Mouse (Mus musculus): ENCODE measurements around the gene Tbc1d2.
"Not testable (repeated sequence)": the region's sequence is repeated elsewhere in the genome, so short reads cannot be mapped to it uniquely, and the experiment has no call there.

Tbc1d2 gene

DNA sequence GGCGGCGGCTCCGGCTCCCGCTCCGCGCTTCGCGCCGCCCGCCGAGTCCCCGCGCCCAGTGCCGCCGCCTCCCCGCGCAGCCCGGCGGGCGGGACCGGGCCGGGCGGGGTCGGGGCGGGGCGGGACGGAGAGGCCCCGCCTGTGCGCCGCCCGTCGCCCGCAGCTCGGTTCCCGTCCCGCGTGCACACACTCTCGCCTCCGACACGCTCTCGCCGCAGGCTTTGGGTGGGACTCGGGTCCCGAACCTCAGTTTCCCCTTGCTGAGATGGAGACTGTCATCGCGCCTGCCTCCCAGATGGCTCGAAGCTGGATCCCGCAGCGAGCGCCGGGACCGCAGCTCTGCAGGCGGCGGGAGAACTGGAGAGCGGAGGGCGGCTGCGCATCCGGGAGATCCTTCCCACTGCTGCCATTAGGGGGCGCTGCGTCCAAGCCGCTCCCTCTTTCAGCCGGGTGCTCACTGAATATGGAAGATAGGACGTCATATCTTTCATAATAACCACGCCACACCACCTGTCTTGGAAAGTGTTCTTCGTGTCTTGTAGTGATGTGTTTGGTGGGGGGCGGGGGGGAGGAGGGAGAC, 48.1 kb downstream of the Tbc1d2 start, which contains the start of gene Coro2a:
Gene Coro2a, minus strand, starts transcription at position 359 of the 580 bp plus-strand sequence.
- peak; percentile 75 to 84 for DNase-seq (ENCODE audit: low spot score in 2 of 2)

DNA sequence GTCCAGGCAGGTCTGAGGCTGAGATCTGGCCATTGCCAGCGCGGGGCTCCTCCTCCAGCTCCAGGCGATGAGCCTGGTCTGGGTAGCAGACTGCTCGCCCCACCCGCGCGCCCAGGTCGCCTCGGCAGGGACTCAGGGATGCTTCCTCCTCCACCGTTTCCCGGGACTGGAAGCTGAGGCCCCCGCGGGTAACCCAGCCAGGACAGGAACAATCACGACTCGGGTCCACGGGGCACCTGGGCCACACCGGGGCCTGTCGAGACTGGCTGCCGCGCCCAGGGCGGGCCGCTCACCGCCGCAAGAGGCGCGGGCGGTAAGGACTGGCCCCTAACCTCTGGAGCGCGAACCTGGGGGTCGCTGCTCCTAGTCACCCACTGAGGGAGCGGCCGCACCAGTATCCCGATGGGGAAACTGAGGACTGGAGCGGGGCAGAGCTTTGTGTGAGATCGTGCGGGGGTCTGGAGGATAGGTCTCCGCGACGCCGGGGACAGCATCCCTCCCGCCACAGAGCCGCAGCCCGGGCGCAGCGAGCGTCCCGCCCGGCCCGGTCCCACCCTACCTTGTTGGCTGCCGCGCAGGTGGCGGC, 48.7 kb downstream of the Tbc1d2 start:
- DNase-seq (ENCODE audit: low spot score in 2 of 2): peak; percentile 28 to 58

DNA sequence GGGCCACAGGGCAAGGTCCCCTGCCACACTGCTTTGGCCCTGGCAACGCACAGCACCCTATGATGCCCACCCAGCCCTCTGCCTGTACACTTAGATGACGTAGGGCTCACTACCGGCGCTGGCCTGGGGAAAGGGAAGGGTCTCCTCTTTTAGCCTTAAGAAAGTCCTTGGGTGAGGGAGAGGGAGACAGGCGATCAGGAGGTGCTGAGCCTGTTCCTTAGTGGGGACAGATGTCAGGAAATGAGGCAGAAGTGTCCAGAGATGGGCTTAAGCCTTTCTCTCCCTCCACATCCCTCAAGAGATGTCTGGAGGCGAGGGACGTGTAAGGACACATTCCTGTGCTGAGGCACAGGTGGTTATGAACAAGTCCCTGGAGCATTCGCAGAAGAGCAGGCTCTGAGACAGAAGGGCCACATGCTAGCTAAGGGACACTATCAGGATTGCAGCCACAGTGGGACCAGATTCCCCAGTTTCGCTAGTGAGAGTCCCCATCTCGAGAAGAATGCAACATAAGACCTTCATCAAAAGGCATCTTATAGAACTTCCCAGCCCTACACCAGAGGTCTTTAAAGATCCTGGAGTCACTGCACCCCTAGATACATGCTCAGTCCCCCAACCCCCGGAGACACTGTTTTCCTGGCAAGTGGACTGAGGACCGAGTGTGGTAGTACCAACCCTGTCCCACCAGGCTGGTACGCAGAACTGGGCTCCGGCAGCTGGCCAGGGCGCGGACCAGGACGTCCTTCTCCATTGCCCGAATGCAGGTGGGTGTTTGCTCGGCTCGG, 49.3 kb downstream of the Tbc1d2 start:
- no peak for DNase-seq (ENCODE audit: low spot score in 2 of 2)

DNA sequence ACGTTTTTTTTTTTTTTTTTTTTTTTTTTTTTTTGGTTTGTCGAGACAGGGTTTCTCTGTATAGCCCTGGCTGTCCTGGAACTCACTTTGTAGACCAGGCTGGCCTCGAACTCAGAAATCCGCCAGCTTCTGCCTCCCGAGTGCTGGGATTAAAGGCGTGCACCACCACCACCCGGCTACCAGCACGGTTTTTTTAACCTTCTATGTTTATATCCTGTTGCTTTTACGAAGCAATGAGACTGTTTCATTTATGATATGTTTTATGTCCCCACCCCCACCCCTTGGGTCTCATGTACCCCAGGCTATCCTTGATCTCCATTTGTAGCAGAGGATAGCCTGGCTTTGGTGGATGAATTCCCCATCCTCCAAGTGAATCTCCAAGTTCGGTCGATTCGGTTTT, 50.4 kb downstream of the Tbc1d2 start:
- DNase-seq (ENCODE audit: low spot score in 2 of 2): not testable (repeated sequence)

DNA sequence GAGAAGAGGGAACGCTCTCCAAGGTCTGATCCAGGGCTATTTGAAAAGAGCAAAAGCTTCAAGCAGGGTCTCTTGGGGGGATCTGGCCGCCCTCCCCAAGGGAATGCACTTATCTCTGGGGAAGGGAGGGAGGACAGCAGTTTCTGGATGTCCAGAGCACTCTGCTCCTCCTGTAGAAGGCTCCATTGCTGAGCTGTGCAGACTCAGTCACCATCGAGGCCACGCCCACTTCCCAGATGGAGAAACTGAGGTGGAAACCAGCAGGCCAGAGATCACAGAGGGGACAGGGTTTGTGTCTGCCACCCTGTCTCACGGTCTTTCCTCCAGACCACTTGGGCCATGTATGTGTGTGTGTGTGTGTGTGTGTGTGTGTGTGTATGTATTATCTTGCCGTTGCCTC, 51.0 kb downstream of the Tbc1d2 start:
- DNase-seq (ENCODE audit: low spot score in 2 of 2): no peak

DNA sequence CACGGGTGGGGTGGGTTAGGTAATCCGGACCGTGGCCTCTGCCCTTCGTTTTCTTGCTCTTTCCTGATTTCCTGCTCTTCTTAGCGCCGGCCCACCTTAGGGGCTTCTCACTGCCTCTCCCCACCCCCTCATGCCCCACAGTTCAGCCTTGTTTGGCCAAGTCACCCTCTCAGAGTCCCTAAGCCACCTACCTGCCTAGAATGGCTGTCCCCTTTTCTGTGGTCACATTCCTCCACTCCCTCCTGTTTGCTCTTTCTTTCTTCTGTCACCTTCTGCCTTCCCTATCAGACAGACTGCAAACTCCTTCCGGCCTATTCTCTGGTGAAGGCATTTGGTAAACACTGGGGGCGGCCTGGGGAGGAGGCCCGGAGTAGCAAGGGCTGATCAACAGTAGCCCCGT, 51.9 kb downstream of the Tbc1d2 start:
- DNase-seq (ENCODE audit: low spot score in 2 of 2): no peak

DNA sequence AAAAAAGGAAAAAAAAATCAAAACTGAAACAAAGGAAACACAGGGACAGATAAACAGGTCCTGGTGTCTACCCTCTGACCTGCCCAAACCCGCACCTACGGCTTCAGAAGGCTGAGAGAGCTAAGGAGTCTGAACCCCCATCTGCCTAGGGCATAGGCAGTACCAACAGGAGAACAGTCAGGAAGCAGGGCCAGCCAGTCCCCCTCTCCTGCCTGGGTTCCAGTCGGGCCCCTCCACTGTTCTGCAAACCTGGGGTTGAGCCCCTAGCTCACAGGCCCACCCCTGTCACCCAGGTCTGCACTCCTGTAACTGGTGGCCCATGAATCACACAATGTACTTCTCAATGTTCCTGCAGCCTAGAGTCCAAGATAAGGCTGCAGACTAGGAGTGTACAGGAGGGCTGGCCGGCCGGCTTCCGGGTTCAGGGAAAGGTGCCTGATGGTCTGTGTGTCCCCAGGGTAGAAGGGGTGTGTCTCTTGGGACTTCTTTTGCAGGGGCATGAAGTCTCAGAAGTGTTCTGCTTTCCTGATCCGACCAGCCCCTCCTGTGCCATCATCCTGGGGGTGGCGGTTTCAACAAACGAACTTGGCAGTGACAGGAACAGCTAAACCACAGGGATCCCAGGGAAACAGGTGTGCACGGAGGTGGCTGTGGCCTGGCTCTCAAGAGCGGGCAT, 52.6 kb downstream of the Tbc1d2 start:
- peak in 1 of 2 experiments; percentile 34 for DNase-seq (ENCODE audit: low spot score in 2 of 2)

DNA sequence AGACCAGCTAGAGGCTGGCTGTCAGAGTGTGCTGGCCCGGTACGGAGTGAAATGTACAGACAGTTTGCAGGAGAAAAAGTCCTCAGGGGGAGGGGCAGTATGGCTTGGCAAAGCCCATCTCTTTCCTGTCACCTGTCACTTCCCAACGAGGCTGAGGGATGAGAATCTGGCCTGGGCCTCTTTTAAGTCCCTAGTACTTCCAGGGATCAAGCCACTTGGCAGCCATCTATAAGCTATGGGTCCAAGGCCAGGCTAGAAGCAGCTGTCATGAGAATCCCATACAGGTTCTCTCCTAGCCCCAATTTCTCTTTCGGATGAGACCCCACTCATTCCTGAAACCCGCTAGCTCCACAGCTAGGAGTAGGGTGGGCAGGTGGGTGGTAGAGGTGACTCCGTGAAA, 53.6 kb downstream of the Tbc1d2 start:
- DNase-seq (ENCODE audit: low spot score in 2 of 2): no peak

DNA sequence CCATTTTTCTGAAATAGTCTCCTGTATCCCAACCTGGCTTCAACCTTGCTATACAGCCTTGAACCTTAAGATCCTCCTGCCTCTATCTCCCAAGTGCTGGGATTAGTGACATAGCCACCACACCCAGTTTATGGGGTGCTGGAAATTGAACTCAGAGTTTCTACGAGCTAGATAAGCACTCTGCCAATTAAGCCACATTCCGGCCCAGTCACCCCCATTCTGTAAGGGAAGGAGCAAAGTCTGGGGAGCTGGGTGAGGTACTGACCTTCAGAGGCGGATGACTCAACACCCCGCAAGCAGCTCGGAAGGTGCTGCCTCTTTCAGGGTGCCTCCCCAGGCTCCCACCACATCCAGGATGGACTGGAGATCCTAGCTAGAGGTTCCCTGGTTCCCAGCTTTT, 55.9 kb downstream of the Tbc1d2 start:
- DNase-seq (ENCODE audit: low spot score in 2 of 2): no peak

DNA sequence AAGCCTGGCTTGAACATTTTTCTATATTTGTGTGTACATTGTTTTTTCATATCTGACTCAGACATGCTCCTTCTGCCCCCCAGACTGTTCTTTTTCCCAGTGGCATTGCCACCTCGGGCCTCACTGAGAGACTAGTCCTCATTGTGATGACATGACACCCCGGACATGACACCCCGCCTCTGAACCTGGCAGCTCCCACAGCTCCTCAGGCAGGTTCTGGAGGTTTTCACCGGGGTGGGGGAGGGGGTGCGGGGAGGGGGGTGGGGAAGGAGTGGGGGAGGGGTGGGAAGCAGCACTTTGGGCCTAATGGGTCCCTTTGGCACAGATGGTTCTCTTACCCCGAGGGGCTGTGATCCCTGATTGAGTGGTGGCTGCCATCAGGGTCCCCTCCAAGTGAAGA, 56.5 kb downstream of the Tbc1d2 start:
- no peak for DNase-seq (ENCODE audit: low spot score in 2 of 2)

DNA sequence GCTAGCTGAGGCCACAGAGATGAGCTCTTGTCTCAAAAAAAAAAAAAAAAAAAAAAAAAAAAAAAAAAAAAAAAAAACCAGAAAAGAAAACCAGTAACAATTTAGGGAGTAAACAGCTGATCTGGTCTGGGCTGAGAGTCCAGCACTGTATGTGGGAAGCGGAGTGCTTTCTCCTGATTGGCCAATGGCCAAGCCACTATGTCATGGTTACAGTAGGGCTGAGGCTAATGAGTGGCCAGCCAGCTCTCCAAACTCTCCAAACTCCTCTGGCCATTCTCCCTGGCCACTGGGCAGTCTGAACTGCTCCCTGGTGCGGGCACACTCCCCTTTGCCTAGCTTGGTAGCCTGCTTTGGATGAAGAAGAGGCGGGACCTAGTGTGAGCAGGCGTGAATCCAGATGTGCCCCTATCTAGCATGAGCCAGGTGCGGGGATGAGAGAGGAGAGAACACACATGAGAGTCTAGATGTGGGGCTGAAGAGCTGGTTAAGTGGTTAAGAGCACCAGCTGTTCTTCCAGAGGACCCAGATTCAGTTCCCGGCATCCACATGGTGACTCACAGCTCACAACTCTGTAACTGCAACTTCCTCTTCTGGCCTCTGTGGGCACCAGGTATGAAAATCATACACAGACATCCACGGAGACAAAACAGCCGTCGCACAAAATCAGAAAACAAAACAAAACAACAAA, 58.0 kb downstream of the Tbc1d2 start:
- no peak for DNase-seq (ENCODE audit: low spot score in 2 of 2)

DNA sequence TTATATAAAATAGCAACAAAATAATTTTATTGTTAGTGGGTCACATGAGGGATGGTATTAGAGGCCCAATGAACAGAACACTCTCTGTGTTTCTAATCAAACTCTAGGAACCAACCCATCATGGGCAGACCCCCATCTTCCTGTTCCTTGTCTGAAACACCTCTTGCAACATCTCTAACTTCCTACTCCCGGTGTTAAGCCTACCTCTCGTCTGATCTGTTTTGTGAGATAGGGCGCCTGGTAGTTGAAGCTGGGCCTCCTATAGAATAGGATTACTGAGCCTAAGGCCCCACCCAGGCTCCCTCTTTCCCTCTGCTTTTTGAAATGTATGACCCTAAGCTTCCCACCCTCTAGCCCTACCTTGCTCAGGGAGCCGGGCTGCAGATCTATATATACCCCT, 59.2 kb downstream of the Tbc1d2 start:
- no peak for DNase-seq (ENCODE audit: low spot score in 2 of 2)

DNA sequence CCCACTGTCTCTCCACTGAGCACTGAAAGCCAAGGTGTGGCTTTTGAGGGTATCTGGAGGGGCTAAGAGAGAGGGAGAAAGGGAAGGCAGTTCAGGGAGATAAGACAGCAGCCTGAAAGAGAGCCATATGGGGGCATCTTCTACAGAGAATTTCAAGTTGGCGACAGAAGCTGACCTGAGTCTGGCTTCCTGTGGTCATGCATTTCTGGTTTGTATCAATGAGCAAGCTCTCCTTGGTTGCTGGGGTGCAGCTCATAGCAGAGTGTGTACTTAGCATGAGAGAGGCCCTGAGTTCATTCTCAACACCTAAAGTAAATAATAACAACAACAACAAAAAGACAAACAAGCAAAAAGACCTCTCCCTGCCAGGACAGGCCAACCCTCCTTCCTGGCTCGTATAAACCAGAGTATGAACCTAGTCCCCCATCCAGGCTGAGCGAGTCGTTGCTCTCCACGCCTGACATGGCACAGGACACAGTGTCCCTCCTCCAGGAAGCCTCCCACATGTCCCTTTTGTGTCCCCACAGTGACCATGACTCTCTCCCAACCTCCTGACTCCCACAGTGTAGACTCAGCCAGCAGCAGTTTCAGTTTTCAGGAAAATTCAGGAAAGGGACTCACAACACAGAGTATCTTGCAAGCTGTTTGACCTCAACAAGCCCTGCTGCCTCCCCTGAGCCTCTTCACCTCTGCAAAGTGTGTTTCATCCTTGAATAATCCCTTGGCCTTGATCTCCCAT, 59.9 kb downstream of the Tbc1d2 start:
- DNase-seq (ENCODE audit: low spot score in 2 of 2): no peak

DNA sequence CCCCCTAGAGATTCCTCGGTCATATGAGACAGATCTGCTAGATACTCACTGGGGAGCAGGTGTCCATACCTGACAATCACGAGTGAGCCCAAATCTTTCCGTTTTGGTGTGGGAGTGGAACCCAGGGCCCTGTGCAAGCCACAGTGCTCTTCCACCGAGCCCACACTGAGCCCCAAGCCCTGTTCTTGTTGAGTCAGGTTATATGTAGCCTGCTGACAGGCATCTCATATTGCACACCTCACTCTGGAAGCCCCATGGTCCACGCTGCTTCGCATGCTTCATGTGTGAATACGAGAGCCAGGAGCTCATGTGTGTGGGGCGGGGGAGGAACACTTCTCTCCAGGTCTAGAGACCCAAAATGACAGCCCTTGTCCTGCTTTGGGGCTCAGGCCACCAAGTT, 60.9 kb downstream of the Tbc1d2 start:
- DNase-seq (ENCODE audit: low spot score in 2 of 2): no peak

DNA sequence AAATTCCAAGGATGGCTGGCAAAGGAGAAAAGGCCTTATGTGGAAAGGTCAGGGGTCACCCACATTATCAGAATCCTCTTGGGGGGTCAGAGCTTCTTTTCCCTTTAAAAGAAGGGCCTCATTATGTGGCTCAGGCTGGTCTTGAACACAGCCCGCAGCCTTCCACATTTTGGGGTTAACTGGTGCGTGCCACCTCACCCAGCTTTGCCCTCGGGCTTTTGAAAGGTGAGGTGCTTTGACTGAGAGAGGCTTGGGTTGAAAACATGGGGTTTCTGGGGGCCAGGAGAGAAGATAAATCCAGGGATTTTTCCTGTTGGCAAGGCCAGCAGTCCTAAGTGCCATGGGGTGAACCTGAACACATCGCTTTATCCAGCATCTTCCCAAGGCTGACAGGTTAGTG, 63.5 kb downstream of the Tbc1d2 start:
- DNase-seq (ENCODE audit: low spot score in 2 of 2): no peak

DNA sequence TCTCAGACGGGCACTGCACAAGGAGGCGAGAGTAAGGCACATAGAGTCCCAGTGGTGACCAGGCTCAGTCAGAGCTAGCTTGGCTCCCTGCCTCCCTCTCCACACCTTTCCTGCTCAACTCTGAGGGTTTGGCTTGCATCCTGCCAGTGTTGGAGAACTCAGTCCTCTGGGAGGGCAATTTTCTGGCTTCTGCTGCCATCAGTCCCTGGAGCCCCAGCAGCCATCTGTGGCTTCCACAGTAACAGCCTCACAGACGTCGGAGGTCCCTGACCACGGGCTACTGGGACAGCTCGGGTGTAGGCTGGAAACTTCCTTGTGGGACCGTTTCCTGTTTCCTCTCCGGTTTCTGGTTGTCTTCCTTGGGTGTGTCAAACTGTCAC, 64.2 kb downstream of the Tbc1d2 start:
- no peak for DNase-seq (ENCODE audit: low spot score in 2 of 2)

DNA sequence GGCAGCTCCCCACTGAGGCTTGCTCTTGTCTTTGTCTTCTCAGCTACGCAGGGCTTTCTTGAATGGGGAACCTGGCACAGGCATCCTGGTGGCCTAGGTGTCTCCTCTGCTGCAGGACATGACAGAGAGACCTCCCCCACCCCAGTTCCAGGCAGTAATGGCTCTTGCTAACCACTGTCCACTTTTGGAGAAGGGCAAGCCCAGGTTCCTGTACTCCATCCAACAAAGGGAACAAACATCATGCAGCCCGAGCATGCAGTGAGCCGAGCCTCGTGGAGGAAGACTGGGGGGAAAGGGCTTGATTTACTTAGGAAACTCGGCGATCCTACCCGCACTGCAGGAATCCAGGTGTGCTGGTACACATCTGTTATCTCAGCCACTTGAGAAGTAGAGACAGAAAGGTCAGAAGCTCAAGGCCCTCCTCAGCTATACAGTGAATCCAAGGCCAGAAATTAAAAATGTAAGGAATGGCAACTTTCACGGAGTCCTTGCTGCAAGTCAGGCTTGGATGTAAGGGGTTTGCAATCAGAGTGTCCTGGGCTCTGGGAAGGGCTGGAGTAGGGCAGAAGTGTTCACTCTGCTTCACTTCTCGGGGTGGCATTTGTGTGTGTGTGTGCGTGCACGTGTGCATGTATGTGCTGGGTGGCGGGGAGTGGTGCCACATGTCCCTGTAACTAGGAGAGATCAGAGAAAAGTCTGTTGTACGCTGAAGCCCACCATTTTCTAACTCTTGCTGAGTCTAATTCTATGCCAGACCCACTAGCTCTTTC, 64.8 kb downstream of the Tbc1d2 start:
- DNase-seq (ENCODE audit: low spot score in 2 of 2): no peak

DNA sequence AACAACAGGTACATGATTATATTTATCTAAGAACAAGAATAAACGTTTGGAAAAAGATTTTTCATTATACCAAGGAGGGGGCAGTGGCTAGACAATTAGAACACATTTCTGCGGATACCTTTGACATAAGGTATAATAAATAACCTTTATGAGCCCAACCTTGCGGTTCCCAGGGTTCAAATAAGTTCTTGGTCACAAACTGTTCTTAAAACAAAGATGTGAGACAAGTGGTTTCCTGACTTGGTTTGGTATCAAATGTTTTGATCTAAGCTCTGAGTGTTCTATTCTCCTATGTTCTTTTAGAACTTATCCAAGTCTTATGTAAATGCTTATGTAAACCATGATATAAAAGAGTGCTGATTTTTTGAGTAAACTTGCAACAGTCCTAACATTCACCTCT, 65.5 kb downstream of the Tbc1d2 start:
- not testable (repeated sequence) for DNase-seq (ENCODE audit: low spot score in 2 of 2)

DNA sequence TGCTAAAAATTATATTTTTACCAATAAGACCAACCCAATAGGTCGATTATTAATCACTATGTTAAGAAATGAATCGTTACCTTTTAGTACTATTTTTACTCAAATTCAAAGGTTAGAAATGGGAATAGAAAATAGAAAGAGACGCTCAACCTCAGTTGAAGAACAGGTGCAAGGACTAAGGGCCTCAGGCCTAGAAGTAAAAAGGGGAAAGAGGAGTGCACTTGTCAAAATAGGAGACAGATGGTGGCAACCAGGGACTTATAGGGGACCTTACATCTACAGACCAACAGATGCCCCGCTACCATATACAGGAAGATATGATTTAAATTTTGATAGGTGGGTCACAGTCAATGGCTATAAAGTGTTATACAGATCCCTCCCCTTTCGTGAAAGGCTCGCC, 65.9 kb downstream of the Tbc1d2 start:
- DNase-seq (ENCODE audit: low spot score in 2 of 2): not testable (repeated sequence)

DNA sequence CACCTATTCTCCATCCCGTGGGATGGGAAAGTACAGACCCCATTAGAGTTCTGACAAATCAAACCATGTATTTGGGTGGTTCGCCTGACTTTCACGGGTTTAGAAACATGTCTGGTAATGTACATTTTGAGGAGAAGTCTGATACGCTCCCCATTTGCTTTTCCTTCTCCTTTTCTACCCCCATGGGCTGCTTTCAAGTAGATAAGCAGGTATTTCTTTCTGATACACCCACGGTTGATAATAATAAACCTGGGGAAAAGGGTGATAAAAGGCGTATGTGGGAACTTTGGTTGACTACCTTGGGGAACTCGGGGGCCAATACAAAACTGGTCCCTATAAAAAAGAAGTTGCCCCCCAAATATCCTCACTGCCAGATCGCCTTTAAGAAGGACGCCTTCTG, 68.0 kb downstream of the Tbc1d2 start:
- DNase-seq (ENCODE audit: low spot score in 2 of 2): not testable (repeated sequence)

DNA sequence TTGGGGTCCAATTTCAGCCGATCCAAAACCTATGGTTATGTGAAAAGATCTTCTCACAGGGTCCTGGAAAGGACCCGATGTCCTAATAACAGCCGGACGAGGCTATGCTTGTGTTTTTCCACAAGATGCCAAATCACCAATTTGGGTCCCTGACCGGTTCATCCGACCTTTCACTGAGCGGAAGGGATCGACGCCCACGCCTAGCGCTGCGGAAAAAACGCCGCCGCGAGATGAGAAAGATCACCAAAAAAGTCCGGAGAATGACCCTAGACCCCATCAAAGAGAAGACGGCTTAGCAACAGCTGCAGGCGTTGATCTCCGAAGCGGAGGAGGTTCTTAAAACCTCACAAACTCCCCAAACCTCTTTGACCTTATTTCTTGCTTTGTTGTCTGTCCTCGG, 68.4 kb downstream of the Tbc1d2 start:
- not testable (repeated sequence) for DNase-seq (ENCODE audit: low spot score in 2 of 2)
